Mouse (Mus musculus): ENCODE results near the gene Alg9. TPM values are rescaled to one million over a fixed set of nuclear protein-coding genes. Genes with fewer than 3 reads are reported as not detected.
A peak's percentile ranks its signal among the peaks of the same experiment; 100 is the strongest.
"Not testable (repeated sequence)": the region's sequence is repeated elsewhere in the genome, so short reads cannot be mapped to it uniquely, and the experiment has no call there.

The Alg9 gene
- polyA plus RNA-seq, 1 experiment from 2014 or later = 23.1 TPM

GRCm38 (mm10) chr9:50823779-50824453 is 49.1 kb downstream of the Alg9 start:
- Histone ChIP-seq H3K4me1 (peaks cover 57% of the 10 kb centered on the region), H3K27me3 (replicated peaks) (no peaks in the 10 kb centered on the region), H3K9ac (peak overlapping the region; percentile 64), H3K4me3 (peak overlapping the region; percentile 26; the same call in 1 of the 2 replicates), H3K36me3 (peaks cover 41% of the 10 kb centered on the region), H3K9me3 (replicated peaks) (no peaks in the 10 kb centered on the region), H3K4me2 (peak overlapping the region; percentile 60), H3K27ac (peak overlapping the region; percentile 94)
- 37% methylated on average over 11 of the region's 11 CpGs for WGBS (ENCODE audit: insufficient replicate concordance)
- ATAC-seq = peak; percentile 100

DNA sequence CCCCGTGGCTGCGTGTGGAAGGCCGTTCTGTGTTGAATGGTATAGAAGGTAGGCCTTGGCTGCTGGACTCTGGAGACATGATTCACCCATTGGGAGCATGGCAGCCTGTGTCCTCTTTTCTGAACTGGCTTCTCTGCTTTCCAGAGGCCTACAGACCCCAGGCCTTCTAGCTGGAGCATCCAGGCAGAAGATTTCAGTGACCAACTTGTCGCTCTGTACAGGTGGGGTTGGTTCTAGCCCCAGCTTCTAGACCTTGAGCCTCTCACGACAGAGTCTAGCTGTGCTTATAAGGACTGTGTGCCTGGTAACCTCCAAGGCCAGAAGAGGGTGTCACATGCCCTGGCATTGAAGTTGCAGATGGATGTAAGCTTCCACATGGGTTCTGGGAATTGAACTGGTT is 56.7 kb downstream of the Alg9 start:
- Histone ChIP-seq H3K36me3 (peaks cover 31% of the 10 kb centered on the region), H3K4me3 (no peak overlapping the region), H3K27me3 (replicated peaks) (no peaks in the 10 kb centered on the region), H3K4me2 (no peak overlapping the region), H3K9me3 (replicated peaks) (no peaks in the 10 kb centered on the region), H3K9ac (no peak overlapping the region), H3K27ac (0 out of 2 replicates have a peak overlapping the region, but pooled peaks have one; percentile 12), H3K4me1 (peaks cover 51% of the 10 kb centered on the region)
- no peak for ATAC-seq
- 89% methylated on average over 5 of the region's 5 CpGs for WGBS (ENCODE audit: insufficient replicate concordance)

- Histone ChIP-seq H3K4me1 (peaks cover 51% of the 10 kb centered on the region), H3K4me3 (no peak overlapping the region), H3K27me3 (replicated peaks) (no peaks in the 10 kb centered on the region), H3K4me2 (no peak overlapping the region), H3K9me3 (replicated peaks) (no peaks in the 10 kb centered on the region), H3K36me3 (peaks cover 31% of the 10 kb centered on the region), H3K27ac (peak overlapping the region; percentile 37), H3K9ac (no peak overlapping the region)
- WGBS (ENCODE audit: insufficient replicate concordance) = 98% methylated on average over 4 of the region's 4 CpGs
- no peak for ATAC-seq
Observed at GRCm38 (mm10) chr9:50832162-50832561, 57.3 kb downstream of the Alg9 start.

GRCm38 (mm10) chr9:50832582-50832981 is 57.8 kb downstream of the Alg9 start:
- H3K4me1 ChIP-seq = peaks cover 51% of the 10 kb centered on the region
- ATAC-seq = peak; percentile 74
- H3K27ac ChIP-seq = peak overlapping the region; percentile 37
- not testable (repeated sequence) for H3K4me2 ChIP-seq; H3K27me3 ChIP-seq (replicated peaks); H3K4me3 ChIP-seq; H3K9me3 ChIP-seq (replicated peaks); H3K9ac ChIP-seq
- 40% methylated on average over 2 of the region's 2 CpGs for WGBS (ENCODE audit: insufficient replicate concordance)
- peaks cover 33% of the 10 kb centered on the region for H3K36me3 ChIP-seq

- H3K4me3 ChIP-seq = no peak overlapping the region
- H3K36me3 ChIP-seq = peaks cover 34% of the 10 kb centered on the region
- H3K9ac ChIP-seq = no peak overlapping the region
- WGBS (ENCODE audit: insufficient replicate concordance) = 51% methylated on average over 8 of the region's 8 CpGs
- peaks cover 51% of the 10 kb centered on the region for H3K4me1 ChIP-seq
- H3K27ac ChIP-seq = peak overlapping the region; percentile 62
- H3K9me3 ChIP-seq (replicated peaks) = no peaks in the 10 kb centered on the region
- no peak for ATAC-seq
- no peaks in the 10 kb centered on the region for H3K27me3 ChIP-seq (replicated peaks)
- no peak overlapping the region for H3K4me2 ChIP-seq
Observed at GRCm38 (mm10) chr9:50833786-50834185, 59.0 kb downstream of the Alg9 start.

- H3K27ac ChIP-seq = no peak overlapping the region; the same call in 1 of the 2 replicates
- WGBS (ENCODE audit: insufficient replicate concordance) = 73% methylated on average over 10 of the region's 10 CpGs
- ATAC-seq = 0 out of 2 replicates have a peak, but pooled peaks have one; percentile 12
Observed at GRCm38 (mm10) chr9:50835068-50835705, 60.4 kb downstream of the Alg9 start.

GRCm38 (mm10) chr9:50836097-50836496 is 61.3 kb downstream of the Alg9 start:
- whole genome bisulfite sequencing (ENCODE audit: insufficient replicate concordance) = 88% methylated on average over 4 of the region's 4 CpGs

More at GRCm38 (mm10) chr9:50835068-50835705, 60.4 kb downstream of the Alg9 start:
- Histone ChIP-seq H3K36me3 (peaks cover 30% of the 10 kb centered on the region), H3K4me2 (no peak overlapping the region), H3K9ac (no peak overlapping the region), H3K4me1 (peaks cover 50% of the 10 kb centered on the region), H3K4me3 (no peak overlapping the region), H3K9me3 (replicated peaks) (no peaks in the 10 kb centered on the region), H3K27me3 (replicated peaks) (no peaks in the 10 kb centered on the region)

GRCm38 (mm10) chr9:50841079-50841789 is 66.4 kb downstream of the Alg9 start:
- 0 out of 2 replicates have a peak, but pooled peaks have one; percentile 50 for ATAC-seq
- Histone ChIP-seq H3K27ac (peak overlapping the region; percentile 62), H3K9ac (no peak overlapping the region; the same call in 1 of the 2 replicates), H3K4me2 (peak overlapping the region; percentile 30), H3K27me3 (replicated peaks) (no peaks in the 10 kb centered on the region), H3K9me3 (replicated peaks) (no peaks in the 10 kb centered on the region), H3K4me3 (no peak overlapping the region), H3K36me3 (peaks cover 38% of the 10 kb centered on the region), H3K4me1 (peaks cover 20% of the 10 kb centered on the region)
- WGBS (ENCODE audit: insufficient replicate concordance) = 31% methylated on average over 13 of the region's 13 CpGs

More at GRCm38 (mm10) chr9:50836097-50836496, 61.3 kb downstream of the Alg9 start:
- Histone ChIP-seq H3K27ac (0 out of 2 replicates have a peak overlapping the region, but pooled peaks have one; percentile 10), H3K9me3 (replicated peaks) (no peaks in the 10 kb centered on the region), H3K36me3 (peaks cover 29% of the 10 kb centered on the region), H3K9ac (no peak overlapping the region), H3K27me3 (replicated peaks) (no peaks in the 10 kb centered on the region), H3K4me1 (peaks cover 51% of the 10 kb centered on the region), H3K4me2 (no peak overlapping the region), H3K4me3 (no peak overlapping the region)
- ATAC-seq = no peak

DNA sequence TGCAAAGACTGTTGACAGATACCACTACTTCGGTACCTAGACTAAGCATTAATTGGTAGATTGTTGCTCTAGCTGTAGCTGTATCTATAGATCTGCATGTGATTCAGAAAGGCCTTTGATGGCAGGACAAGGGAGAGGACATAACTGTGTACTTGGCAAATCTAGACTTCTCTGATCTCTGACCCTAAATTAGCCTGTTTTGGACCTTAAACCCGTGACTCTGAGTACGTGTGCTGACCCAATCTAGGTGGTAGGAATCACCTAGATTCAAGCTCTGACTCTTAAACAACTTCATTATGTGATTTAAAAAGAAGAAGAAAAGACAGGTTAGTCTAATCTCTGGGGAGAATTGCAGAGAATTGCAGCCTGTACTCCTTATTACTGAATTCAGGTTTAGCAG is 70.3 kb downstream of the Alg9 start, which contains the start of gene Ppp2r1b:
Ppp2r1b (plus strand) TSS at position 221 of the 400 bp plus-strand sequence.
- H3K4me3 ChIP-seq = no peak within 1 kb of the TSS
- 85% methylated on average over 3 of the region's 3 CpGs for WGBS (ENCODE audit: insufficient replicate concordance)
- no peak within 1 kb of the TSS for H3K27ac ChIP-seq

GRCm38 (mm10) chr9:50845547-50845946 is 70.7 kb downstream of the Alg9 start:
- ATAC-seq = no peak
- Histone ChIP-seq H3K36me3 (peaks cover 22% of the 10 kb centered on the region), H3K4me1 (peaks cover 44% of the 10 kb centered on the region), H3K9me3 (replicated peaks) (no peaks in the 10 kb centered on the region), H3K4me3 (no peak overlapping the region), H3K4me2 (no peak overlapping the region), H3K9ac (no peak overlapping the region), H3K27ac (no peak overlapping the region), H3K27me3 (replicated peaks) (no peaks in the 10 kb centered on the region)
- WGBS (ENCODE audit: insufficient replicate concordance) = 69% methylated on average over 9 of the region's 9 CpGs

More for the DNA sequence above, 70.3 kb downstream of the Alg9 start, which contains the start of gene Ppp2r1b:
- peaks cover 22% of the 10 kb centered on the region for H3K36me3 ChIP-seq
- no peaks in the 10 kb centered on the region for H3K9me3 ChIP-seq (replicated peaks)
- peaks cover 44% of the 10 kb centered on the region for H3K4me1 ChIP-seq
- no peak within 1 kb of the TSS for H3K9ac ChIP-seq
- H3K4me2 ChIP-seq = no peak within 1 kb of the TSS
- no peaks in the 10 kb centered on the region for H3K27me3 ChIP-seq (replicated peaks)
- ATAC-seq = no peak

- Histone ChIP-seq H3K4me1 (peaks cover 43% of the 10 kb centered on the region), H3K27me3 (replicated peaks) (no peaks in the 10 kb centered on the region), H3K9ac (no peak overlapping the region), H3K4me3 (no peak overlapping the region), H3K9me3 (replicated peaks) (no peaks in the 10 kb centered on the region), H3K36me3 (peaks cover 22% of the 10 kb centered on the region), H3K4me2 (no peak overlapping the region), H3K27ac (peak overlapping the region; percentile 1; the same call in 1 of the 2 replicates)
- no peak for ATAC-seq
- 88% methylated on average over 6 of the region's 6 CpGs for WGBS (ENCODE audit: insufficient replicate concordance)
Observed at GRCm38 (mm10) chr9:50847133-50847532, 72.3 kb downstream of the Alg9 start.
